Mouse (Mus musculus): ENCODE measurements at regions not wholly inside any gene's neighbourhood (a gene's known extent, or its start where the extent isn't known, plus 50 kb on each side); places are given as distances from the start of the nearest gene placed in this dataset.

- Histone ChIP-seq H3K9me3 (ENCODE audit: low read length) (no peaks in the 10 kb centered on the region), H3K36me3 (ENCODE audit: insufficient read depth, low read length) (no peaks in the 10 kb centered on the region), H3K9ac (replicated peaks; ENCODE audit: low read length, poor library complexity, severe bottlenecking) (no peak overlapping the region), H3K4me3 (ENCODE audit: low read depth, low read length) (no peak overlapping the region), H3K4me2 (ENCODE audit: low read depth, low read length, poor library complexity, severe bottlenecking) (no peak overlapping the region), H3K27ac (ENCODE audit: low read depth, low read length) (no peak overlapping the region), H3K4me1 (ENCODE audit: insufficient read depth, low read length) (no peaks in the 10 kb centered on the region), H3K27me3 (ENCODE audit: insufficient read depth, low read length) (no peaks in the 10 kb centered on the region)
- TF ChIP-seq CTCF (IDR thresholded peaks at IDR 0.05) = no peak
- no peak for ATAC-seq (ENCODE audit: low FRiP score)
- DNase-seq (ENCODE audit: low spot score) = no peak
- 96% methylated on average over 1 of the region's 1 CpGs for WGBS
Measured at GRCm38 (mm10) chr10:108051637-108052036, 110.4 kb upstream of the Ppp1r12a start.

- H3K36me3 ChIP-seq (ENCODE audit: insufficient read depth, low read length) = no peaks in the 10 kb centered on the region
- H3K27ac ChIP-seq (ENCODE audit: low read depth, low read length) = no peak overlapping the region
- no peak for ATAC-seq (ENCODE audit: low FRiP score)
- no peak for DNase-seq (ENCODE audit: low spot score)
- no peaks in the 10 kb centered on the region for H3K9me3 ChIP-seq (ENCODE audit: low read length)
- H3K9ac ChIP-seq (replicated peaks; ENCODE audit: low read length, poor library complexity, severe bottlenecking) = no peak overlapping the region
- WGBS = 92% methylated on average over 2 of the region's 2 CpGs
- no peak for TF ChIP-seq CTCF (IDR thresholded peaks at IDR 0.05)
- no peaks in the 10 kb centered on the region for H3K27me3 ChIP-seq (ENCODE audit: insufficient read depth, low read length)
- H3K4me3 ChIP-seq (ENCODE audit: low read depth, low read length) = no peak overlapping the region
- no peak overlapping the region for H3K4me2 ChIP-seq (ENCODE audit: low read depth, low read length, poor library complexity, severe bottlenecking)
- no peaks in the 10 kb centered on the region for H3K4me1 ChIP-seq (ENCODE audit: insufficient read depth, low read length)
Measured at GRCm38 (mm10) chr10:108048426-108048825, 113.6 kb upstream of the Ppp1r12a start.

- DNase-seq (ENCODE audit: low spot score) = no peak
- no peak overlapping the region for H3K27ac ChIP-seq (ENCODE audit: low read depth, low read length)
- no peak overlapping the region for H3K9ac ChIP-seq (replicated peaks; ENCODE audit: low read length, poor library complexity, severe bottlenecking)
- no peak for ATAC-seq (ENCODE audit: low FRiP score)
- TF ChIP-seq CTCF (IDR thresholded peaks at IDR 0.05) = no peak
- 79% methylated on average over 2 of the region's 2 CpGs for WGBS
- no peaks in the 10 kb centered on the region for H3K36me3 ChIP-seq (ENCODE audit: insufficient read depth, low read length)
- no peaks in the 10 kb centered on the region for H3K27me3 ChIP-seq (ENCODE audit: insufficient read depth, low read length)
- H3K9me3 ChIP-seq (ENCODE audit: low read length) = no peaks in the 10 kb centered on the region
- no peak overlapping the region for H3K4me2 ChIP-seq (ENCODE audit: low read depth, low read length, poor library complexity, severe bottlenecking)
- no peaks in the 10 kb centered on the region for H3K4me1 ChIP-seq (ENCODE audit: insufficient read depth, low read length)
- H3K4me3 ChIP-seq (ENCODE audit: low read depth, low read length) = no peak overlapping the region
Measured at GRCm38 (mm10) chr10:108043519-108043918, 118.5 kb upstream of the Ppp1r12a start.

- DNase-seq (ENCODE audit: low spot score) = no peak
- Histone ChIP-seq H3K27me3 (ENCODE audit: insufficient read depth, low read length) (no peaks in the 10 kb centered on the region), H3K4me2 (ENCODE audit: low read depth, low read length, poor library complexity, severe bottlenecking) (no peak overlapping the region)
Measured at GRCm38 (mm10) chr10:108040027-108040426, 122.0 kb upstream of the Ppp1r12a start.

GRCm38 (mm10) chr10:108036486-108037109 is 124.7 kb upstream of the Otogl start:
- 23% methylated on average over 3 of the region's 3 CpGs for WGBS
- DNase-seq (ENCODE audit: low spot score) = peak; percentile 38
- Histone ChIP-seq H3K4me3 (ENCODE audit: low read depth, low read length) (no peak overlapping the region), H3K9ac (replicated peaks; ENCODE audit: low read length, poor library complexity, severe bottlenecking) (no peak overlapping the region), H3K4me2 (ENCODE audit: low read depth, low read length, poor library complexity, severe bottlenecking) (no peak overlapping the region), H3K9me3 (ENCODE audit: low read length) (no peaks in the 10 kb centered on the region), H3K4me1 (ENCODE audit: insufficient read depth, low read length) (no peaks in the 10 kb centered on the region), H3K27me3 (ENCODE audit: insufficient read depth, low read length) (no peaks in the 10 kb centered on the region), H3K27ac (ENCODE audit: low read depth, low read length) (no peak overlapping the region), H3K36me3 (ENCODE audit: insufficient read depth, low read length) (no peaks in the 10 kb centered on the region)
- peak; percentile 63; the same call in 1 of the 2 replicates for ATAC-seq (ENCODE audit: low FRiP score)
- no peak for TF ChIP-seq CTCF (IDR thresholded peaks at IDR 0.05)

More at GRCm38 (mm10) chr10:108040027-108040426, 122.0 kb upstream of the Ppp1r12a start:
- no peaks in the 10 kb centered on the region for H3K36me3 ChIP-seq (ENCODE audit: insufficient read depth, low read length)
- no peaks in the 10 kb centered on the region for H3K4me1 ChIP-seq (ENCODE audit: insufficient read depth, low read length)
- ATAC-seq (ENCODE audit: low FRiP score) = no peak
- H3K4me3 ChIP-seq (ENCODE audit: low read depth, low read length) = no peak overlapping the region
- H3K9ac ChIP-seq (replicated peaks; ENCODE audit: low read length, poor library complexity, severe bottlenecking) = no peak overlapping the region
- H3K27ac ChIP-seq (ENCODE audit: low read depth, low read length) = no peak overlapping the region
- no peak for TF ChIP-seq CTCF (IDR thresholded peaks at IDR 0.05)
- no peaks in the 10 kb centered on the region for H3K9me3 ChIP-seq (ENCODE audit: low read length)

GRCm38 (mm10) chr10:108034068-108034467 is 122.1 kb upstream of the Otogl start:
- no peaks in the 10 kb centered on the region for H3K27me3 ChIP-seq (ENCODE audit: insufficient read depth, low read length)
- H3K9ac ChIP-seq (replicated peaks; ENCODE audit: low read length, poor library complexity, severe bottlenecking) = no peak overlapping the region
- H3K9me3 ChIP-seq (ENCODE audit: low read length) = no peaks in the 10 kb centered on the region
- H3K4me3 ChIP-seq (ENCODE audit: low read depth, low read length) = no peak overlapping the region
- no peak for DNase-seq (ENCODE audit: low spot score)
- 86% methylated on average over 3 of the region's 3 CpGs for WGBS
- H3K36me3 ChIP-seq (ENCODE audit: insufficient read depth, low read length) = no peaks in the 10 kb centered on the region
- TF ChIP-seq CTCF (IDR thresholded peaks at IDR 0.05) = no peak
- H3K4me2 ChIP-seq (ENCODE audit: low read depth, low read length, poor library complexity, severe bottlenecking) = no peak overlapping the region
- ATAC-seq (ENCODE audit: low FRiP score) = no peak
- no peaks in the 10 kb centered on the region for H3K4me1 ChIP-seq (ENCODE audit: insufficient read depth, low read length)
- H3K27ac ChIP-seq (ENCODE audit: low read depth, low read length) = no peak overlapping the region
